Mouse (Mus musculus) lung, embryonic 14.5 days (tissue): ENCODE data around the gene Bcl2l1. TPM values are rescaled to one million over a fixed set of nuclear protein-coding genes. Genes with fewer than 3 reads are reported as not detected.

Experiments used
- ATAC-seq: fragments of 200-750 bp; cut with Nextera tagmentation; 2 replicates; pipeline ENCODE4 v1.8.0; 2017; ENCODE audit warnings: mild to moderate bottlenecking, moderate TSS enrichment, moderate library complexity; ENCODE audit not compliant: insufficient read depth
- DNase-seq: peaks from one replicate; pipeline ENCODE4 v3.0.0-alpha.2; 2015
- H3K27ac ChIP-seq: fragments of 300-500 bp; sonication (generic); 2 replicates; pipeline ENCODE4 v1.5.1; 2014; ENCODE audit warnings: low read depth, mild to moderate bottlenecking, moderate library complexity
- H3K27me3 ChIP-seq: fragments of 300-500 bp; sonication (generic); 2 replicates; pipeline ENCODE4 v1.6.1; 2014; ENCODE audit warnings: low read length, control low read depth; ENCODE audit not compliant: insufficient read depth
- H3K36me3 ChIP-seq: fragments of 300-500 bp; sonication (generic); 2 replicates; pipeline ENCODE4 v1.6.1; 2014; ENCODE audit warnings: control low read depth; ENCODE audit not compliant: insufficient read depth
- H3K4me1 ChIP-seq: fragments of 300-500 bp; sonication (generic); 2 replicates; pipeline ENCODE4 v1.6.1; 2014; ENCODE audit warnings: antibody characterized with exemption, control low read depth; ENCODE audit not compliant: insufficient read depth
- H3K4me2 ChIP-seq: fragments of 300-500 bp; sonication (generic); 2 replicates; pipeline ENCODE4 v1.6.1; 2014; ENCODE audit warnings: mild to moderate bottlenecking
- H3K4me3 ChIP-seq: fragments of 300-500 bp; sonication (generic); 2 replicates; pipeline ENCODE4 v1.5.1; 2014; ENCODE audit warnings: low read depth, low read length
- H3K9ac ChIP-seq: fragments of 300-500 bp; sonication (generic); 2 replicates; pipeline ENCODE4 v1.6.1; 2014
- H3K9me3 ChIP-seq: fragments of 300-500 bp; sonication (generic); 2 replicates; pipeline ENCODE4 v1.6.1; 2016; ENCODE audit warnings: low read depth, low read length, control low read depth
- CTCF ChIP-seq: IDR thresholded peaks from 2 replicates; pipeline ENCODE4 v1.5.1; 2016; ENCODE audit warnings: antibody characterized with exemption, low read depth
- WGBS: fragments of 180-500 bp; shearing (Covaris S2); extraction: QIAGEN DNeasy Blood & Tissue Kit; methylation state at CpG from one replicate; pipeline ENCODE4 v1.1.7; 2014; 5-methylcytosine and 5-hydroxymethylcytosine counted together
- polyA plus RNA-seq: library from polyadenylated mRNA; unstranded; fragments of >200 nt; fragmentation: Nextera tagmentation; extraction: Ambion mirVana; gene quantifications from 2 replicates; pipeline ENCODE4 v1.2.1, GENCODE M21; 2014

The Bcl2l1 gene
- polyA plus RNA-seq, 1 experiment from 2014 or later: 102 TPM

DNA sequence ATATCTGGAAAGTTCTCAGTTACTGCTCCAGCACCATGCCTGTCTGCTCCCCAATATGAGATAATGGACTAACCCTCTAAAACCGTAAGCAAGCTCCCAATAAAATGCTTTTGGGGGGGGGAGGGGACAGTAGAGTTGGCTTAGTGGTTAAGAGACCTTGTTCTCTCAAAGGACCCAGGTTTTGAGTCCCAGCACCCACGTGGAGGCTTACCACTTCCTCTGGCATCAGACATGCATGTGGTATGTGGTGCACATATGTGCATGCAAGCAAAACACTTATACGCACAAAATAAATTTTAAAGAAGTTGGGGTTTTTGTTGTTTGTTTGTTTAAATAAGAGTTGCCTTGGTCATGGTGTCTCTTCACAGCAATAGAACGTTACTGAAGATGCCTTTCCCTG lies 56.2 kb downstream of the Bcl2l1 start:
- peaks cover 16% of the 10 kb centered on the region; the same call in 1 of the 2 replicates for H3K36me3 ChIP-seq
- TF ChIP-seq CTCF: no peak
- H3K4me2 ChIP-seq: no peak overlapping the region
- H3K27me3 ChIP-seq: no peaks in the 10 kb centered on the region
- DNase-seq (no peak), ATAC-seq (no peak)
- H3K4me1 ChIP-seq: no peaks in the 10 kb centered on the region
- WGBS: 70% methylated on average over 4 of the region's 4 CpGs
- no peak overlapping the region for H3K27ac ChIP-seq
- no peaks in the 10 kb centered on the region for H3K9me3 ChIP-seq
- no peak overlapping the region for H3K9ac ChIP-seq
- H3K4me3 ChIP-seq: no peak overlapping the region

DNA sequence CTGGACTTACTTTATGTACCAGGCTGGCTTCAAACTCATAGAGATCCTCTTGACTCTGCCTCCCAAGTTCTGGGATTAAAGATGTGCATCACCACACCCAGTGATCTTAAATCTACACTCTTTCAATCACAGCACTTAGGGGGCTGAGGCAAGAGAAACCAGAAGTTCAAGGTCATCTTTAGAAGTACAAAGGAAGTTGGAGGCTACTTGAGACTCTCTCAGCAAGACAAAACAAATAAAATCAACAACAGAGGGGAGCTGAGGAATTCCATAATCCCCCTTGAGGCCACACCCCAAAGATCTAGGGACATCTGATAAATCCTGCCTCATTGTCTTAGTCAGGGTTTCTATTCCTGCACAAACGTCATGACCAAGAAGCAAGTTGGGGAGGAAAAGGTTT lies 59.3 kb downstream of the Bcl2l1 start:
- no peak for TF ChIP-seq CTCF
- no peaks in the 10 kb centered on the region for H3K36me3 ChIP-seq
- H3K9me3 ChIP-seq: no peaks in the 10 kb centered on the region
- no peaks in the 10 kb centered on the region for H3K4me1 ChIP-seq
- DNase-seq (no peak), ATAC-seq (no peak)
- no peaks in the 10 kb centered on the region for H3K27me3 ChIP-seq
- H3K4me3 ChIP-seq: no peak overlapping the region
- WGBS: 21% methylated on average over 1 of the region's 1 CpGs
- no peak overlapping the region for H3K27ac ChIP-seq
- H3K9ac ChIP-seq: no peak overlapping the region
- no peak overlapping the region for H3K4me2 ChIP-seq

DNA sequence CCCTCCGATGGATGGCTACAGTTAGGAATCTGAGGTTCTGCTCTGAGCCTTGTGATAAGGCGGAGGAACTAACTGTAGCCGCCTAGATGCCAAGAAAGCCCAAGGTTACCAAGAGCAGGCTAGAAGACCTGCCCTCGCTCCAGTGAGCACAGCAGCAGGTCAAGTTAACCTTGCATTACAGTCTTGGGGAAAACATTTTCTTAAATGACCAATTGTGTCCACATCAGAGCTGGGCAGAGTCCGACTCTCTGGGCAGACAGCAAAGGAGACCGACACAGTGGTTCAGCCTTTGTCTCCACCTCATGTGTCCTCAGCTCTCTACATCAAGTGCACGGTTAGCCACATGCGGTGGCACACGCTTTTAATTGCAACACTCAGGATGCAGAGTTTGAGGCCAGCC lies 60.0 kb downstream of the Bcl2l1 start:
- TF ChIP-seq CTCF: no peak
- no peak overlapping the region for H3K4me2 ChIP-seq
- ATAC-seq: no peak

DNA sequence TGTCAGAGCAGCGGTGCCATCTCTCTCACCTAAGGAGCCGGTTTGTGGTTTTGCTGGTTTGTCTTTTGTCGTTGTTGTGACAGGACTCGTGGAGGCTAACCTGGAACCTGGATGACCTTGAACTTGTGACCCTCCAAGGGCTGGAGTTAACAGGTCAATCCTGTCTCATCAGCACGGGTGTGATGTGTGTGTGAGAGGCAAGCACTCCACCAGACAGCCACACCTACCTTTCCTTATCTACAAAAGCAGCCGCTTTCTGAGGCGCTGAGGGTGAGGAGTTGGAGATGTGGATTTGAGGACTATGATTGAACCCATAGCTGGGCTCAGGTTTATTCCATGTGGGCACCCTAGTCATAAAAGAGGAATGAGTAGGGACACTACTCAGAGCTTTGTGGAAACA lies 61.9 kb downstream of the Bcl2l1 start:
- H3K27ac ChIP-seq: no peak overlapping the region
- no peaks in the 10 kb centered on the region for H3K4me1 ChIP-seq
- 65% methylated on average over 7 of the region's 7 CpGs for WGBS
- no peaks in the 10 kb centered on the region for H3K36me3 ChIP-seq
- H3K27me3 ChIP-seq: no peaks in the 10 kb centered on the region
- H3K9ac ChIP-seq: no peak overlapping the region
- H3K4me3 ChIP-seq: no peak overlapping the region
- no peak for TF ChIP-seq CTCF
- DNase-seq: no peak
- H3K4me2 ChIP-seq: no peak overlapping the region
- no peak for ATAC-seq
- no peaks in the 10 kb centered on the region for H3K9me3 ChIP-seq

More for the DNA sequence above, 60.0 kb downstream of the Bcl2l1 start:
- DNase-seq: no peak
- Histone ChIP-seq H3K4me1 (no peaks in the 10 kb centered on the region), H3K4me3 (no peak overlapping the region), H3K36me3 (no peaks in the 10 kb centered on the region), H3K27ac (no peak overlapping the region), H3K9ac (no peak overlapping the region), H3K27me3 (no peaks in the 10 kb centered on the region), H3K9me3 (no peaks in the 10 kb centered on the region)
- WGBS: 87% methylated on average over 9 of the region's 9 CpGs

DNA sequence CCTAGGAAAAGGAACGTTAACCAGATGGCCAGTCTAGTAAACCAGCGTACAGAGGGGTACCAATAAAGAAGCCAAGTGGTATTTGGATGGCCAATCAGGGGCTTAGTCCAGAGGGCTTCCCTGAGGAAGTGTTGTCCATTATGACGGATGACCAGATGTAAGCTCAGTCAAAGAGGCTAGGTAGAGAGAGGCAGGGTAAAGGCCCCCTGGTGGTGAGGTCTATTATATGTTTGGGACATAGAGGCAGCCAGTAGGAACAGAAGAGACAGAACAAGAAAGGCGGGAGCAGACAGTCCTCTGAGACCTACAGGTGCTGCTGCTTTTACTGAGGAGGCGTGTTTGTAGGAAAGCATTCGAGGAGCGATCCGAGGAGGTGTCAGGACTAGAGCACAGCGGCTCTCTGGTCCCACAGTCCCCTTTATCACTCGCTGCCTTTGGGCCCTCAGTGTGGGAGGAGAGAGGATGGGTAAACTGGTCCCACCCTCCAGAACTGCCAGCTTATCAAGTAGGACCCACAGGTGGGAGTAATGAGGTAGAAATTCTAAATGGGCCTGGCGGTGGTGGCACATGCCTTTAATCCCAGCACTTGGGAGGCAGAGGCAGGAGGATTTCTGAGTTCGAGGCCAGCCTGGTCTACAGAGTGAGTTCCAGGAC lies 63.8 kb downstream of the Bcl2l1 start:
- H3K9ac ChIP-seq: no peak overlapping the region
- WGBS: 53% methylated on average over 12 of the region's 12 CpGs
- no peak overlapping the region for H3K4me3 ChIP-seq
- H3K4me2 ChIP-seq: no peak overlapping the region
- no peak overlapping the region for H3K27ac ChIP-seq
- no peaks in the 10 kb centered on the region for H3K4me1 ChIP-seq
- peak; percentile 77 for TF ChIP-seq CTCF
- H3K9me3 ChIP-seq: no peaks in the 10 kb centered on the region
- ATAC-seq (no peak), DNase-seq (peak; percentile 73)
- no peaks in the 10 kb centered on the region for H3K36me3 ChIP-seq
- no peaks in the 10 kb centered on the region for H3K27me3 ChIP-seq

DNA sequence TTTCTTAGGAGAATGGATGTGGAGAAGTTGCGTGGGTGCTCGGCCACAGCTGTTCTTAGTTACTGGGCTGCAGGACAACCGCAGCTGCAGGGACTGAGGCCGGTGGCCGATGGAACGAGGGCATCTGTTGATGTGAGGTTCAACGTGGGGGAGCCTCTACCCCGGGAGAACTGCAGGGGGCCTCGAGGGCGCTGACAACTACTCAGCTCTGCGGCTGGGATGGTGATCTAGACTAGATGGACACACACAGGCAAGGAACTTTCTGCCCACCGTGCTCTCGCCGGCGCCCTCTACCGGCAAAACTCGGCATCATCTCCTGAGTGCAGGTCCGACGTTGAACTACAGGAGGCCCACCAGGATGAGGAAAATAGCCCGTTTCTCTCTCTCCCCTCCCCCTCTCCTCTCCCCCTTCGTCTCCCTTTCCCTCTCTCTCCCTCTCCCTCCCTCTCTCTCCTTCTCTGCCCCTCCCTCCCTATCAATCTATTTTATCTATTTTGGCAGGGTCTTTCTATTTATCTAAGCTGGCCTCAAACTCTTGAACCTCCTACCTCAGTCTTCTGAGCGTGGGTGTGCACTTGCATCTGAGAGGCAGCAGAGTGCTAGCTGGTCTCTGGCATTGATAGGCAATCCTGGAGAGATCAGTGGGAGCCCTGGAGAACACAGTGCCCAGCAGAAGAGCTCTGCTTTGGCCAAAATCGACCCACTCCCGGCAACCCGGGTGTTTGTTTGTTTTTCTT lies 65.0 kb downstream of the Bcl2l1 start:
- Histone ChIP-seq H3K27me3 (no peaks in the 10 kb centered on the region), H3K9me3 (no peaks in the 10 kb centered on the region), H3K27ac (0 out of 2 replicates have a peak overlapping the region, but pooled peaks have one; percentile 6), H3K9ac (no peak overlapping the region), H3K36me3 (no peaks in the 10 kb centered on the region), H3K4me3 (no peak overlapping the region), H3K4me1 (no peaks in the 10 kb centered on the region), H3K4me2 (peak overlapping the region; percentile 33)
- TF ChIP-seq CTCF: peak; percentile 98
- ATAC-seq (peak; percentile 75), DNase-seq (peak; percentile 95)
- 7% methylated on average over 25 of the region's 25 CpGs for WGBS

DNA sequence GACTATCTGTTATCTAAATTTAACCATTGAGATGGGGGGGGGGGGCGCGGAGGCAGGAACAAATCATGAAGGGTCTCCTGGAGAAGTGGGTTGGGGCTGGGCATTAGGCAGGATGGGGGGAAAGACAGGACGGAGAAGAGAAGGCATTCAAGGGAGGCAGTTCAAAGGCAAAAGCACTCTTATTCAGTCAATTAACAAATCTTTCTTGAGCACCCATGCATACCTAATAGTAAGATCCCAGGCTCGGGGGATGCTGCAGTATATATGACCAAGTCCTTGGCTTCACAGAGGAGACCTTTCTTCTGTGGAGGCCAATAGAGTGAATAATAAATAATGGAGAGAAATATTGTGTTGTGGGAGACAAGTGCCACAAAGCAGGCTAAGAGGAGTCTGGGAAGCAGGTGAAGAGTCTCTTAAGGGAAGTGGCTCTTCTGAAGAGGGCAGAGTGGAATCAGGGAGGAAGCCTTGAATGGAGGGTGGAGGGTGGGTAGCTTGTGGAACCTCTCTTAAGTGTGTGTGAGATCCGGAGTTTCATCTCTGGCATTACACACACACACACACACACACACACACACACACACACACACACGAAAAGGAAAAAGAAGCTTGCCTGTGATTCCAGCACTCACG lies 66.4 kb downstream of the Bcl2l1 start:
- Histone ChIP-seq H3K36me3 (no peaks in the 10 kb centered on the region), H3K27ac (no peak overlapping the region)

More for the DNA sequence above, 66.4 kb downstream of the Bcl2l1 start:
- Histone ChIP-seq H3K4me2 (peak overlapping the region; percentile 44; the same call in 1 of the 2 replicates), H3K9ac (no peak overlapping the region), H3K27me3 (no peaks in the 10 kb centered on the region), H3K4me3 (no peak overlapping the region), H3K9me3 (no peaks in the 10 kb centered on the region), H3K4me1 (no peaks in the 10 kb centered on the region)
- DNase-seq: peak; percentile 18
- no peak for TF ChIP-seq CTCF
- no peak for ATAC-seq
- WGBS: 38% methylated on average over 7 of the region's 7 CpGs
